Mouse (Mus musculus) forebrain, embryonic 12.5 days (tissue): ENCODE measurements at regions not wholly inside any gene's neighbourhood (a gene's known extent, or its start where the extent isn't known, plus 50 kb on each side); places are given as distances from the start of the nearest gene placed in this dataset.

Source experiments
- ATAC-seq: fragments of 200-750 bp; cut with Nextera tagmentation; 2 replicates; pipeline ENCODE4 v1.8.0; 2017; ENCODE audit warnings: moderate TSS enrichment; ENCODE audit not compliant: low FRiP score
- H3K27ac ChIP-seq: fragments of 300-500 bp; sonication (generic); 2 replicates; pipeline ENCODE4 v1.5.1; 2016; ENCODE audit warnings: mild to moderate bottlenecking
- H3K27me3 ChIP-seq: fragments of 300-500 bp; sonication (generic); 2 replicates; pipeline ENCODE4 v1.6.1; 2016; ENCODE audit warnings: mild to moderate bottlenecking
- H3K36me3 ChIP-seq: fragments of 300-500 bp; sonication (generic); replicated peaks from 2 replicates; pipeline ENCODE4 v1.6.1; 2016; ENCODE audit warnings: mild to moderate bottlenecking
- H3K4me1 ChIP-seq: fragments of 300-500 bp; sonication (generic); 2 replicates; pipeline ENCODE4 v1.6.1; 2016
- H3K4me2 ChIP-seq: fragments of 300-500 bp; sonication (generic); 2 replicates; pipeline ENCODE4 v1.6.1; 2016; ENCODE audit warnings: mild to moderate bottlenecking, moderate library complexity
- H3K4me3 ChIP-seq: fragments of 300-500 bp; sonication (generic); replicated peaks from 2 replicates; pipeline ENCODE4 v1.5.1; 2016; ENCODE audit warnings: mild to moderate bottlenecking
- H3K9ac ChIP-seq: fragments of 300-500 bp; sonication (generic); 2 replicates; pipeline ENCODE4 v1.6.1; 2016; ENCODE audit warnings: mild to moderate bottlenecking
- H3K9me3 ChIP-seq: fragments of 300-500 bp; sonication (generic); 2 replicates; pipeline ENCODE4 v1.6.1; 2016
- WGBS: fragments of 180-500 bp; shearing (Covaris S2); methylation state at CpG from one replicate; pipeline ENCODE4 v1.1.7; 2016; 5-methylcytosine and 5-hydroxymethylcytosine counted together

- no peak overlapping the region for H3K27ac ChIP-seq
These were observed 318.9 kb downstream of the Isl1 start for GRCm38 (mm10) chr13:115990591-115990990.

GRCm38 (mm10) chr13:115989091-115989490, 320.4 kb downstream of the Isl1 start:
- Histone ChIP-seq H3K27me3 (no peaks in the 10 kb centered on the region), H3K9me3 (no peaks in the 10 kb centered on the region), H3K9ac (no peak overlapping the region), H3K4me3 (no peak overlapping the region), H3K36me3 (no peaks in the 10 kb centered on the region), H3K4me1 (no peaks in the 10 kb centered on the region), H3K27ac (no peak overlapping the region), H3K4me2 (no peak overlapping the region)
- no peak for ATAC-seq

More at GRCm38 (mm10) chr13:115990591-115990990, 318.9 kb downstream of the Isl1 start:
- no peaks in the 10 kb centered on the region for H3K9me3 ChIP-seq
- no peak overlapping the region for H3K4me2 ChIP-seq
- H3K4me3 ChIP-seq: no peak overlapping the region
- ATAC-seq: no peak
- no peaks in the 10 kb centered on the region for H3K36me3 ChIP-seq
- no peaks in the 10 kb centered on the region for H3K4me1 ChIP-seq
- WGBS: 56% methylated on average over 3 of the region's 3 CpGs
- H3K9ac ChIP-seq: no peak overlapping the region
- no peaks in the 10 kb centered on the region for H3K27me3 ChIP-seq

GRCm38 (mm10) chr13:115986282-115986681, 323.2 kb downstream of the Isl1 start:
- no peak overlapping the region for H3K4me3 ChIP-seq
- no peak overlapping the region for H3K9ac ChIP-seq
- H3K4me2 ChIP-seq: no peak overlapping the region
- no peaks in the 10 kb centered on the region for H3K36me3 ChIP-seq
- no peaks in the 10 kb centered on the region for H3K4me1 ChIP-seq
- ATAC-seq: no peak
- H3K27me3 ChIP-seq: no peaks in the 10 kb centered on the region
- H3K9me3 ChIP-seq: no peaks in the 10 kb centered on the region
- WGBS: 96% methylated on average over 2 of the region's 2 CpGs
- no peak overlapping the region for H3K27ac ChIP-seq

- no peak overlapping the region for H3K9ac ChIP-seq
- H3K36me3 ChIP-seq: no peaks in the 10 kb centered on the region
- no peaks in the 10 kb centered on the region for H3K27me3 ChIP-seq
- no peaks in the 10 kb centered on the region for H3K4me1 ChIP-seq
- no peaks in the 10 kb centered on the region for H3K9me3 ChIP-seq
- no peak overlapping the region for H3K4me2 ChIP-seq
- ATAC-seq: no peak
- WGBS: 96% methylated on average over 3 of the region's 3 CpGs
- H3K27ac ChIP-seq: no peak overlapping the region
- no peak overlapping the region for H3K4me3 ChIP-seq
These were observed 323.8 kb downstream of the Isl1 start for GRCm38 (mm10) chr13:115985715-115986114.

- no peak overlapping the region for H3K4me3 ChIP-seq
- ATAC-seq: peak; percentile 72; the same call in 1 of the 2 replicates
- peak overlapping the region; percentile 27; the same call in 1 of the 2 replicates for H3K4me2 ChIP-seq
- peaks cover 9% of the 10 kb centered on the region for H3K4me1 ChIP-seq
- no peaks in the 10 kb centered on the region for H3K36me3 ChIP-seq
- 19% methylated on average over 3 of the region's 3 CpGs for WGBS
- H3K27me3 ChIP-seq: no peaks in the 10 kb centered on the region
- H3K27ac ChIP-seq: no peak overlapping the region
- H3K9me3 ChIP-seq: no peaks in the 10 kb centered on the region
- no peak overlapping the region for H3K9ac ChIP-seq
These were observed 331.6 kb downstream of the Isl1 start for GRCm38 (mm10) chr13:115977890-115978203.

GRCm38 (mm10) chr13:115977118-115977889, 332.2 kb downstream of the Isl1 start:
- 29% methylated on average over 7 of the region's 7 CpGs for WGBS
- H3K4me2 ChIP-seq: peak overlapping the region; percentile 27; the same call in 1 of the 2 replicates
- ATAC-seq: peak; percentile 57
- H3K36me3 ChIP-seq: no peaks in the 10 kb centered on the region
- H3K4me3 ChIP-seq: no peak overlapping the region
- no peak overlapping the region for H3K9ac ChIP-seq
- H3K9me3 ChIP-seq: no peaks in the 10 kb centered on the region
- H3K4me1 ChIP-seq: peaks cover 9% of the 10 kb centered on the region
- H3K27me3 ChIP-seq: no peaks in the 10 kb centered on the region
- H3K27ac ChIP-seq: no peak overlapping the region
